Mouse (Mus musculus) retina, embryonic 14.5 days (tissue): ENCODE results near the gene Slc38a10.

Source experiments
- DNase-seq: peaks from one replicate; pipeline ENCODE4 v3.0.0-alpha.2; 2015; ENCODE audit warnings: low spot score

The Slc38a10 gene

GRCm38 (mm10) chr11:120103431-120103997 lies 47.6 kb downstream of the Slc38a10 start:
- no peak for DNase-seq

GRCm38 (mm10) chr11:120101036-120101435 lies 50.1 kb downstream of the Slc38a10 start:
- peak; percentile 88 for DNase-seq

GRCm38 (mm10) chr11:120098588-120099511 lies 52.3 kb downstream of the Slc38a10 start, which contains the start of the genes Tepsin and Ndufaf8:
Gene Tepsin (minus strand): TSS chr11:120098731.
Gene Ndufaf8 (plus strand): TSS chr11:120098928.
- peak; percentile 97 for DNase-seq

DNA sequence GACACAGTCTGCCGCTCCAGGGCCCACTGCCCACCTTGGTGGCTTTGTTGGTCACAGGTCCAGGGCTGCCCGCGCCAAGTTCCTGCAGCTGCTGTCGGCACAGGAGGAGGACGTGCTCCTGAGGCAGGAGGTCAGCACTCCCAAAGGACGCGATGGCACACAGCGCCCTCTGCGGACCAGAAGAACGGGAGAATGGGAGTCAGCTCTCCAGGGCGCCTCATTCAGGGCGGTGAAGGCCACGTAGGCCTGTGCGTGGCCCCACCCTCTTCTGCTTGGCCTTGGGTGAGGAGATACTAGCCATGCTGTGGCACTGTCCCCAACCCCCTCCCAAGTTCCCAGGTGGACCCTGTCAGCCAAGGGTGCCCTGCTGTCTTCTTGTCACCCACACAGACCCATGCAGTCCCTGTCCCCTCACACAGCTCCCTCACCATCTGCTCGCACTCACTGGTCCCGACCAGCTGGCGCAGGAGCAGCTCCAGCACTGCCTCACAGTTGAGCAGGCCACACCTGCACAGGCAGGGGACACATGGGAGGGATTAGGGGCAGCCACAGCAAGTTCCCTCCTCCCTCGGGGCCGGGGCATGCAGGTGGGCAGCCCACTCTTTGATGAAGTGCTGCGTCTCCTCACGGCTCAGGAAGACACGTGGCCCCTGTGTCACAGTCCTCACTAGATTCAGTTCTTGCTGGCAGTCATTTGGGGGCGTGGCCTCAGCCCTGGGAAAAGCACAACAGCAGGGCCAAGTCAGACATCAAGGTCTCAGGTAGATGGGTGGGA lies 58.1 kb downstream of the Slc38a10 start:
- DNase-seq = no peak

DNA sequence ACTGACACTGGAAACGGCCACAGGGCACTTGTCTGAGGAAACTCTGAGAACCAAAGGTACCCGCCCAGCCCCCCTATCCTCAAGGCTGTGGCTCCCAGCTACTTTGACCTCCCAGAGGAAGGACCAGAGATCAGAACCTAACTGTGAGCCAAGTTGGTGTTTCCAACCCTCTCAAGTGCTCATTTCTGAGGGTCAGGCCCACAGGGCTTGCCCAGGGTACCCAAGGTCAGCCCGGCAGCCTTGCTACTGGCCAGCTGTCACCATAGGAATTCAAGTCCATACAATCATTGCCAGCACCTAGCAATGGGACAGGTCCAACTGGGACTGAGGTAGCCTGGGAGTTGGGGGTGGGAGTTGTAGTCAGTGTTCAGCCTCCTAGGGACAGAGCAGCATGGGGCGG lies 60.5 kb downstream of the Slc38a10 start:
- DNase-seq = no peak

DNA sequence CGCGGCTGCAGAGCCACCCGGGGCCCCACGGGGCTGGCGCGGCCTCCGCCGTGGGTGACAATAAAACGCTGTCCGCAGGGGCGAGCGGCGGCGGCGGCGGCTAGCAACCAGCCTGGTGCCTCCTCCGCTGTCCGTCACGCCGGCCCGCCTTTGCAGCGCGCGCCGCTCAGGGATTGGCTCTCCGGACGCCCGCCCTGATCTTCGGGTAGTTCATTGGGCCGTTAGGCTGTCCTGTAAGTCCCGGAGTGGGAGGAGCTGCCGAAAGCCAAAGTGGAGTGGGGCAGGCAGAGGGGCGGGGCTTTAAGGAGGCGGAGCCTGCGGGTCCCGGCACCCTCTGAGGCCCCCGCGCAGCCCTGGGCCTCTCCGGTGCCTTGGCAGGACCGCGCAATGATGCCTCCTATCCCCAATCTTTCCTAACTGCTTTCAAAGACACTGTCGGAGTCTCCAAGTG lies 64.4 kb downstream of the Slc38a10 start, which contains the start of gene Cep131:
Cep131 (minus strand) TSS at position 126 of the 451 bp plus-strand sequence.
- peak; percentile 99 for DNase-seq

- DNase-seq = peak; percentile 52
Observed at GRCm38 (mm10) chr11:120085891-120086627, 65.1 kb downstream of the Slc38a10 start.

DNA sequence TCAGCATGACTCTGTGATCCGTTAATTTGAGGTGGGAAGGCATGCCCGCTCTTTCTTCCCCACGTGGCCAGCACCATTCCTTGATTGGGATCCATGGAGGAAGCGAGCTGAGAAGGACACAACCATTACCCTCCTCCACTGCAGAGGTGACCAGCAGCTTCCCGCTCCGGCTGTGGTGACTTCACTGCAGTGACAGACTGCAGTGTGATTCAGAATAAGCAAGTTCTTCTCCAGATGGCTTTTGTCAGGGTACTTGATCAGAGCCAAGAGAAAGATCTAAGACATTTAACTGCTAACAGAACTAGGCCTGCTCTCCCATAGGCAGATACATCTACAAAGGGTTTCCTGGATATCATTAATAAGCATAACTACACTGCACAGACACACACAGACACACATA lies 70.9 kb downstream of the Slc38a10 start:
- no peak for DNase-seq

DNA sequence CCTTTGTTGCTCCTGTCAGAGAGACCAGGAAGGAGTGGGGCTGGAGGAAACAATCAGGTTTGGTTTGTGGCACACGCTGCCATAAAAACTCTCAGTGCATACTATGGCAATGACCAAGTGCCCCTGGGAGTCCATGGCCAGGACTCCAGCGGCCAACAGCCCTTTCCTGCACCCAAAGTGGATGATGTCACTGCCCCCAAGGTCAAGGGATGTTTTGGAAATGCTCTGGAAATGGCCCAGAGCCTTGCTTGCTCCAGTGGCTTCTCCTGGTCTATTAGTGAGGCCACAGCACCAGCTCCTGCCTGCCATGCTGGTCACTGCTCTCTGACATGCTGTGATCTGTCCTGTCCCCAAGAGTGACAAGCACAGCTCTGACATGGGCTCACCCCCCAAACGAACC lies 75.0 kb downstream of the Slc38a10 start:
- DNase-seq = no peak

GRCm38 (mm10) chr11:120072986-120073647 lies 78.0 kb downstream of the Slc38a10 start:
- DNase-seq = no peak

- DNase-seq = no peak
Observed at GRCm38 (mm10) chr11:120071731-120072320, 79.3 kb downstream of the Slc38a10 start.

- no peak for DNase-seq
Observed at GRCm38 (mm10) chr11:120071065-120071464, 80.1 kb downstream of the Slc38a10 start.

GRCm38 (mm10) chr11:120070286-120070930 lies 80.7 kb downstream of the Slc38a10 start:
- no peak for DNase-seq

GRCm38 (mm10) chr11:120069261-120069660 lies 81.9 kb downstream of the Slc38a10 start:
- no peak for DNase-seq

GRCm38 (mm10) chr11:120067834-120068233 lies 83.3 kb downstream of the Slc38a10 start:
- DNase-seq = no peak

DNA sequence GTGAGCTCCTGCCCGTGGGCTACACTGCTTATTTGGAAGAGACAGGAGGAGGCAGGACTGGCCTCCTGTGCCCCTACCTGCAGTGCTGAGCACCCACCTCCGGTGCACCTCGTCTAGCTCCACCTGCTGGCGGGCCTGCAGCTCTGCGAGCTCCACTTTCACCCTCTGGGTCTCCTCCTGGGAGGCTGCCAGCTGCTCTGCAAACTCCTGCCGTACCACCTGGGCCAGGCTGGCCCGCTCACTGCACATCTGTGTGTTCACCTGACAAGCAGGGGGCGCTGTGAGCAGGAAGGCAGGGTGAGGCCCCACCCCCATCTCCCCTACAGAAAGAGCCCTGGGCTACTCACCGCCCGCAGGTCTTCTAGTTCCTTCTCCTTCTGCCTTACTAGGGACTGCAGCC lies 85.9 kb downstream of the Slc38a10 start:
- DNase-seq = peak; percentile 69

GRCm38 (mm10) chr11:120064668-120065040 lies 86.5 kb downstream of the Slc38a10 start:
- no peak for DNase-seq

DNA sequence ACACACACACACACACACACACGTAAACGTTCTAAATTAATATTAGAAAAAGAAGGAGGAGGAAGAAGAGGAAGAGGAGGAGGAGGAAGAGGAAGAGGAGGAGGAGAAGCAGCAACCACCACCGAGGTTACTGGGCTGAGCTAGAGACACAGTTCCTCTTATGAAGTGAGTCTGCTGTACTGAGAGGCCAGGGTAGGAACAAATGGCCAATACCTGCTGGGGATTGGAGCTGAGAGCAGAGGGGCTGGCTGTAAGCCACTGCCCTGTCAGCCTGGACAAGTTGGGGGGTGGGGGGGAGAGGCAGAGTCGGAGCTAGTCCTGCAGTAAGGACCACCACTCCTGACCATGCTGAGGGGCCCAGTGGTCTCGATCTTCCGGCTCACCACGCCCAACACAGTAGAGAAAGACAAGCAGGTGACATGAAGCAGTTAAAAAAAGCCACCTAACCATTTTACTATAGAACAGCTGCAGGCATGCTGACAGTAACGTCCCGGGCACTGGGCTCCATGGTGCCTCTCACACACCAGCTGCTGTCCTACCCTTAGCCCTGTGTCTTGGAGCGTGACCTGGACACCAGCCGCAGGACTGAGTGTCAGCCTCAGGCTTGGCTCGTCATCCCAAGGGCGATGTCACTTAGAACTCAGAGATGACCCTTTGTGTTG lies 87.0 kb downstream of the Slc38a10 start:
- DNase-seq = no peak

- no peak for DNase-seq
Observed at GRCm38 (mm10) chr11:120063326-120063725, 87.8 kb downstream of the Slc38a10 start.

DNA sequence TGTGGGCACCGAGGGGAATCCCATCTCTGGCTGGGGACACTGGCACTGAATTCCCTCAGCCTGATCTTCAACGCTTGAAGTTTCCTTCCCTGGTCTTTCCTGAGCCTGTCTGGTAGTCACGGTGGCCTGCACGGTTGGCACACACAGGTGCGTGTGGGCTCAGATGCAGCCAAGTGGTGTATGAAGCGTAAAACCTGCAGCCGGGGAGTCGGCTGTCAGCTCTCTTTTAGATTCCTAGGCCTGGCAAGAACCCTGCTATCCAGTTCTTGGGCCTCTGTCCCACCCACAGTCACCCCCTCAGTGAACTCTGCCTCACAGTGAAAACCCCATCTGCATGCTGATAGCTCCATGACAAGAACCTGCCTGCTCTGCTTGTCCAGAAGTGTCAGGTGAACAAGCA lies 90.5 kb downstream of the Slc38a10 start:
- no peak for DNase-seq
